Mouse (Mus musculus): ENCODE data around the gene Hoxb7. TPM values are rescaled to one million over a fixed set of nuclear protein-coding genes. Genes with fewer than 3 reads are reported as not detected.

Hoxb7 gene
- total and polyA plus RNA-seq, 2 experiments from 2014 or later, result not detected

DNA sequence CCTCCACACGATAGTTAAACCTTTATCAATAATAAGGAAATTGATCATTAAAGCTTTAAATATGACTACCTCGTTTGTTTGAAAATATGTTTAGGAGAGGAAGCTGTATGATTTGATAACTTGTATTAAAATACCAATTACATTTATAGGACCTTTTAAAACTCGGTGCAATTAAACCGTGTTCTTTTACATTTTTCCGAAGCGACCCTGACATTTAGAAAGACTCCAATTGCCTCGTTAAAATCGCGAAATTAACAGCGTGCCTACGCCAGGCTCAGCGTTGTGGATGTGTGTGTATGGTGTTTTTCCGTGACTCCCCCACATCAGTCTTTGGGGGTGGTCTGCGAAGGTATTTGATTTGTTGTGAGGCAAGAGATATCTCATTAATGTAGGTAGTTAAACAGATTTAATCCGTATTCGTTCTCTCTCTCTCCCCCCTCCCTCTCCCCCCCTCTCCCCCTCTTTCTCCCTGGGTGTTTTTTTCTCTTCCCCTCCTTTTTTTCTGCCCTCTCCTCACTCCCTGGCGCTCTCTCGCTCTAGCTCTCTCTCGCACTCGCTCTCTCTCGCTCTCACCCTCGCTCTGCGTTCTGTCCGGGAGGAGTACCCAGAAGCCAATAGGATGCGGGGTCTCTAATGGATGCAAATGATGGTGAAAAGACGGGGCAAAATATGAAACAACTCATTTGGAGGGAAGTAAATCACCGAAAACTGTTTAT is 4.4 kb upstream of the Hoxb7 start, which contains the start of gene Hoxb8:
Gene Hoxb8 (plus strand): TSS at position 51 of the 716 bp plus-strand sequence.
- no peak within 1 kb of the TSS for H3K4me2 ChIP-seq (ENCODE audit: low read depth, low read length, poor library complexity, severe bottlenecking)
- no peaks in the 10 kb centered on the region for H3K36me3 ChIP-seq (ENCODE audit: insufficient read depth, low read length)
- ATAC-seq (ENCODE audit: low FRiP score) (no peak), DNase-seq (ENCODE audit: low spot score) (no peak)
- WGBS, result 2% methylated on average over 27 of the region's 27 CpGs
- no peaks in the 10 kb centered on the region for H3K9me3 ChIP-seq (ENCODE audit: low read length)
- no peak within 1 kb of the TSS for H3K4me3 ChIP-seq (ENCODE audit: low read depth, low read length)
- H3K27me3 ChIP-seq (ENCODE audit: insufficient read depth, low read length), result peaks cover 82% of the 10 kb centered on the region
- H3K9ac ChIP-seq (replicated peaks; ENCODE audit: low read length, poor library complexity, severe bottlenecking), result no peak within 1 kb of the TSS
- no peak within 1 kb of the TSS for H3K27ac ChIP-seq (ENCODE audit: low read depth, low read length)
- no peak for TF ChIP-seq CTCF (IDR thresholded peaks at IDR 0.05)
- no peaks in the 10 kb centered on the region for H3K4me1 ChIP-seq (ENCODE audit: insufficient read depth, low read length)

DNA sequence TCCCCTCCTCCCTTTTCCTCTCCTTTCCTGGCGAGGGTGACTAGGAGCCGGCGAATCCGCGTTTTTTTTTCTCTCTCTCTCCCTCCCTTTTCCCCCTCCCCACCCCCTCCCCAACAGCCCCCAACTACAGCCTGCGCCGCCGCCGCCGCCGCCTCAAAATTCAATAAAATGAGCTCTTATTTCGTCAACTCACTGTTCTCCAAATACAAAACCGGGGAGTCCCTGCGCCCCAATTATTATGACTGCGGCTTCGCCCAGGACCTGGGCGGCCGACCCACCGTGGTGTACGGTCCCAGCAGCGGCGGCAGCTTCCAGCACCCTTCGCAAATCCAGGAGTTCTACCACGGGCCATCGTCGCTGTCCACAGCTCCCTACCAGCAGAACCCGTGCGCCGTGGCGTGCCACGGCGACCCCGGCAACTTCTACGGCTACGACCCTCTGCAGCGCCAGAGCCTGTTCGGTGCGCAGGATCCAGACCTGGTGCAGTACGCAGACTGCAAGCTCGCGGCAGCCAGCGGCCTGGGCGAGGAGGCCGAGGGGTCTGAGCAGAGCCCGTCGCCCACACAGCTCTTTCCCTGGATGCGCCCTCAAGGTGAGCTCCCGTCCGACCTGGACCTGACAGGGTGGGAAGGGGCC is 3.5 kb upstream of the Hoxb7 start:
- no peak overlapping the region for H3K4me3 ChIP-seq (ENCODE audit: low read depth, low read length)
- under 1% methylated on average over 49 of the region's 49 CpGs for WGBS
- H3K27ac ChIP-seq (ENCODE audit: low read depth, low read length), result no peak overlapping the region
- H3K9ac ChIP-seq (replicated peaks; ENCODE audit: low read length, poor library complexity, severe bottlenecking), result no peak overlapping the region
- H3K4me2 ChIP-seq (ENCODE audit: low read depth, low read length, poor library complexity, severe bottlenecking), result no peak overlapping the region
- ATAC-seq (ENCODE audit: low FRiP score) (no peak), DNase-seq (ENCODE audit: low spot score) (no peak)
- no peaks in the 10 kb centered on the region for H3K4me1 ChIP-seq (ENCODE audit: insufficient read depth, low read length)
- no peak for TF ChIP-seq CTCF (IDR thresholded peaks at IDR 0.05)
- H3K27me3 ChIP-seq (ENCODE audit: insufficient read depth, low read length), result peaks cover 83% of the 10 kb centered on the region
- H3K9me3 ChIP-seq (ENCODE audit: low read length), result no peaks in the 10 kb centered on the region
- no peaks in the 10 kb centered on the region for H3K36me3 ChIP-seq (ENCODE audit: insufficient read depth, low read length)

DNA sequence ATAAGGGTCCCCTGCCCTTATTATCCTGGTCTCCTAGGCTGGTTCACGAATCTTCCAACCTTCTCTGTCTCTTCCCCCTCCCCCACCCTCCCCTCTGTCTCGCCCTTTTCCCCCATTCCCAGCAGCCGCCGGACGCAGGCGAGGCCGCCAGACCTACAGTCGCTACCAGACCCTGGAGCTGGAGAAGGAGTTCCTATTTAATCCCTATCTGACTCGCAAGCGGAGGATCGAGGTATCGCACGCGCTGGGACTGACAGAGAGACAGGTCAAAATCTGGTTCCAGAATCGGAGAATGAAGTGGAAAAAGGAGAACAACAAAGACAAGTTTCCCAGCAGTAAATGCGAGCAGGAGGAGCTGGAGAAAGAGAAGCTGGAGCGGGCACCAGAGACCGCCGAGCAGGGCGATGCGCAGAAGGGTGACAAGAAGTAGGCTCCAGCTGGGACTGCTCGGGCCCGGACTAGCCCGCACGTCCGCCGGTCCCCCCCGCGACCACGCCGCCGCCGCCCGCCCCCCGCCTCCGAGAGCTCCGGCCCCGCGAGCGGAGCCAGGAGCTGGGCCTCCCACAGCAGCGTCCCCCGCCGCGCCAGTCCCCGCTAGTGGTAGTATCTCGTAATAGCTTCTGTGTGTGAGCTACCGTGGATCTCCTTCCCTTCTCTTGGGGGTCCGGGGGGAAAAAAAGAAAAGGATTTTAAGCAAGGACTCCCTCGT is 2.2 kb upstream of the Hoxb7 start:
- Histone ChIP-seq H3K27ac (ENCODE audit: low read depth, low read length) (no peak overlapping the region), H3K36me3 (ENCODE audit: insufficient read depth, low read length) (no peaks in the 10 kb centered on the region), H3K27me3 (ENCODE audit: insufficient read depth, low read length) (peaks cover 84% of the 10 kb centered on the region), H3K4me2 (ENCODE audit: low read depth, low read length, poor library complexity, severe bottlenecking) (peak overlapping the region; percentile 43), H3K9ac (replicated peaks; ENCODE audit: low read length, poor library complexity, severe bottlenecking) (no peak overlapping the region), H3K4me1 (ENCODE audit: insufficient read depth, low read length) (no peaks in the 10 kb centered on the region), H3K4me3 (ENCODE audit: low read depth, low read length) (peak overlapping the region; percentile 17; the same call in 1 of the 2 replicates), H3K9me3 (ENCODE audit: low read length) (no peaks in the 10 kb centered on the region)
- TF ChIP-seq CTCF (IDR thresholded peaks at IDR 0.05), result no peak
- DNase-seq (ENCODE audit: low spot score) (peak; percentile 39), ATAC-seq (ENCODE audit: low FRiP score) (no peak)
- WGBS, result under 1% methylated on average over 48 of the region's 49 CpGs

DNA sequence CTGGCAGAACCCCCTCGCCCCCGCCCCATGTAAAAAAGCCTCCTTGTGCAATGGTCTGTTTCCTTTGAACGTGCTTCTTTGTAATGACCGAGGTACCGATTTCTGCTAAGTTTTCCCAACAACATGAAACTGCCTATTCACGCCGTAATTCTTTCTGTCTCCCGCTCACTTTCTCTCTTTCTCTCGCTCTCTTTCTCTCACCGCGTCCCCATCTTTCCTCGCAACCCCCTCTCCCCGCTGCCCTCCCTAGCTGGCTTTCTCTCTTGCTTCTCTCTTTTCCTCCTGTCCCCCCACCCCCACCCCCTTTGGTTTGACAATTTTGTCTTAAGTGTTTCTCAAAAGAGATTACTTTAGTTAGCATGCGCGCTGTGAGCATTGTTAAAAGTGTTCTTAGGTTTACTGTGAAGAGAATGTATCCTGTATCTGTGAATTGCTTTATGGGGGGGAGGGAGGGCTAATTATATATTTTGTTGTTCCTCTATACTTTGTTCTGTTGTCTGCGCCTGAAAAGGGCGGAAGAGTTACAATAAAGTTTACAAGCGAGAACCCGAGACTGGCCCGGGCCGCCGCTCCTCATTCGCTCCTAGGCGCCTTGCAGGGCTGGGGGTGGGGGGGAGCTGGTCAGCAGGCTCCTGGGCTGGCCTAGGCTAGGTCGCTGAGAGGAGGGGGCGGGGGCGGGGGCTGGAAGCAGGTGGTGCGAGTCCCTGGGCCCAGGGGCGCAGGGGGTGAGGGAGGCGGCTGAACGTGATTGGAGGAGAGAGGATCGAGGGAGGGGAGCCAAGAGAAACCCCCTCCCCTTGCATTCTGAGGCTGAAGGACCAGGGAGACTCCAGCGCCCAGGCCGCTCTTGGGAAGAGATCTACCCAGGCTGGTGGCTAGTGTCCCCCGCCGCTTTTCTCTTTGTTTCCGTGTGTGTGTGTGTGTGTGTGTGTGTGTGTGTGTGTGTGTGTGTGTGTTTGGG is 1.4 kb upstream of the Hoxb7 start:
- WGBS, result 1% methylated on average over 35 of the region's 37 CpGs
- no peaks in the 10 kb centered on the region for H3K9me3 ChIP-seq (ENCODE audit: low read length)
- DNase-seq (ENCODE audit: low spot score), result peak; percentile 47
- no peak for ATAC-seq (ENCODE audit: low FRiP score)
- no peak overlapping the region for H3K4me3 ChIP-seq (ENCODE audit: low read depth, low read length)
- H3K4me1 ChIP-seq (ENCODE audit: insufficient read depth, low read length), result no peaks in the 10 kb centered on the region
- H3K9ac ChIP-seq (replicated peaks; ENCODE audit: low read length, poor library complexity, severe bottlenecking), result no peak overlapping the region
- TF ChIP-seq CTCF (IDR thresholded peaks at IDR 0.05), result no peak
- peaks cover 78% of the 10 kb centered on the region for H3K27me3 ChIP-seq (ENCODE audit: insufficient read depth, low read length)
- no peak overlapping the region for H3K4me2 ChIP-seq (ENCODE audit: low read depth, low read length, poor library complexity, severe bottlenecking)
- H3K27ac ChIP-seq (ENCODE audit: low read depth, low read length), result no peak overlapping the region
- H3K36me3 ChIP-seq (ENCODE audit: insufficient read depth, low read length), result no peaks in the 10 kb centered on the region

DNA sequence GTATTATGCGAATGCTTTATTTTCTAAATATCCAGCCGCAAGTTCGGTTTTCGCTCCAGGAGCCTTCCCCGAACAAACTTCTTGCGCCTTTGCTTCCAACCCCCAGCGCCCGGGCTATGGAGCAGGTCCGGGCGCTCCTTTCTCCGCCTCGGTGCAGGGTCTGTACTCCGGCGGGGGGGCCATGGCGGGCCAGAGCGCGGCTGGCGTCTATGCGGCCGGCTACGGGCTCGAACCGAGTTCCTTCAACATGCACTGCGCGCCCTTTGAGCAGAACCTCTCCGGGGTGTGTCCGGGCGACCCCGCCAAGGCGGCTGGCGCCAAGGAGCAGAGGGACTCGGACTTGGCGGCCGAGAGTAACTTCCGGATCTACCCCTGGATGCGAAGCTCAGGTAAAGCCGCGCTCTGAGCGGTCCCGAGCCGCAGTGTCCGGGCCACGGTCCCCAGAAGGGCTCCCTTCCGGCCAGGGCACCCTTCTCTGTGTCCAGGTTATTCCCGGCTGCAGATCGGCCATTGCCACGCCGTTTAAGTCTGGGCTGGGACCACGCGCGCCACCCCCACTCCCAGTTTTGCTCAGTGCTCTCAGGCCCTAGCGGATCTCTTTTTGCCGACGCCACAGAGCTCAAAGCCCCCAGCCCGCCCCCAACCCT is 439 bp downstream of the Hoxb7 start:
- 1% methylated on average over 50 of the region's 55 CpGs for WGBS
- TF ChIP-seq CTCF (IDR thresholded peaks at IDR 0.05), result no peak
- Histone ChIP-seq H3K4me2 (ENCODE audit: low read depth, low read length, poor library complexity, severe bottlenecking) (no peak overlapping the region), H3K36me3 (ENCODE audit: insufficient read depth, low read length) (no peaks in the 10 kb centered on the region), H3K27me3 (ENCODE audit: insufficient read depth, low read length) (peaks cover 80% of the 10 kb centered on the region), H3K4me1 (ENCODE audit: insufficient read depth, low read length) (no peaks in the 10 kb centered on the region), H3K27ac (ENCODE audit: low read depth, low read length) (no peak overlapping the region), H3K4me3 (ENCODE audit: low read depth, low read length) (peak overlapping the region; percentile 9; the same call in 1 of the 2 replicates), H3K9me3 (ENCODE audit: low read length) (no peaks in the 10 kb centered on the region), H3K9ac (replicated peaks; ENCODE audit: low read length, poor library complexity, severe bottlenecking) (no peak overlapping the region)
- ATAC-seq (ENCODE audit: low FRiP score) (no peak), DNase-seq (ENCODE audit: low spot score) (no peak)
